Mouse (Mus musculus) forebrain, embryonic 14.5 days (tissue): ENCODE results near the gene Bcl2l15. TPM values are rescaled to one million over a fixed set of nuclear protein-coding genes. Genes with fewer than 3 reads are reported as not detected.
A peak's percentile ranks its signal among the peaks of the same experiment; 100 is the strongest.

Experiments
- ATAC-seq: fragments of 200-750 bp; cut with Nextera tagmentation; 2 replicates; pipeline ENCODE4 v1.8.0; 2017; ENCODE audit warnings: mild to moderate bottlenecking, moderate library complexity
- DNase-seq: peaks from one replicate; pipeline ENCODE4 v3.0.0-alpha.2; 2015; ENCODE audit warnings: low spot score
- H3K27ac ChIP-seq: fragments of 300-500 bp; sonication (generic); 2 replicates; pipeline ENCODE4 v1.5.1; 2014; ENCODE audit warnings: low read depth, mild to moderate bottlenecking, control low read depth, low read length, moderate library complexity
- H3K27me3 ChIP-seq: fragments of 300-500 bp; sonication (generic); replicated peaks from 2 replicates; pipeline ENCODE4 v1.6.1; 2014; ENCODE audit warnings: low read length, control low read depth, mixed read lengths; ENCODE audit not compliant: control insufficient read depth, insufficient read depth
- H3K36me3 ChIP-seq: fragments of 300-500 bp; sonication (generic); 2 replicates; pipeline ENCODE4 v1.6.1; 2014; ENCODE audit warnings: low read length, control low read depth; ENCODE audit not compliant: control insufficient read depth, insufficient read depth
- H3K4me1 ChIP-seq: fragments of 300-500 bp; sonication (generic); 2 replicates; pipeline ENCODE4 v1.6.1; 2014; ENCODE audit warnings: antibody characterized with exemption, low read length, control low read depth; ENCODE audit not compliant: control insufficient read depth, insufficient read depth
- H3K4me2 ChIP-seq: fragments of 300-500 bp; sonication (generic); 2 replicates; pipeline ENCODE4 v1.6.1; 2014; ENCODE audit warnings: mild to moderate bottlenecking, control low read depth, low read length
- H3K4me3 ChIP-seq: fragments of 300-500 bp; sonication (generic); 2 replicates; pipeline ENCODE4 v1.5.1; 2014; ENCODE audit warnings: low read depth, low read length, control low read depth
- H3K9ac ChIP-seq: fragments of 300-500 bp; sonication (generic); 2 replicates; pipeline ENCODE4 v1.6.1; 2014; ENCODE audit warnings: mild to moderate bottlenecking, low read length, control low read depth, moderate library complexity
- H3K9me3 ChIP-seq: fragments of 300-500 bp; sonication (generic); replicated peaks from 2 replicates; pipeline ENCODE4 v1.6.1; 2016; ENCODE audit warnings: low read length, control low read depth, mixed read lengths; ENCODE audit not compliant: control insufficient read depth
- WGBS: fragments of 180-500 bp; shearing (Covaris S2); extraction: QIAGEN DNeasy Blood & Tissue Kit; methylation state at CpG from one replicate; pipeline ENCODE4 v1.1.7; 2014; 5-methylcytosine and 5-hydroxymethylcytosine counted together
- polyA plus RNA-seq: library from polyadenylated mRNA; unstranded; fragments of >200 nt; fragmentation: Nextera tagmentation; extraction: Ambion mirVana; gene quantifications from 2 replicates; pipeline ENCODE4 v1.2.1, GENCODE M21; 2014

Gene Bcl2l15
- polyA plus RNA-seq, 1 experiment from 2014 or later = not detected

DNA sequence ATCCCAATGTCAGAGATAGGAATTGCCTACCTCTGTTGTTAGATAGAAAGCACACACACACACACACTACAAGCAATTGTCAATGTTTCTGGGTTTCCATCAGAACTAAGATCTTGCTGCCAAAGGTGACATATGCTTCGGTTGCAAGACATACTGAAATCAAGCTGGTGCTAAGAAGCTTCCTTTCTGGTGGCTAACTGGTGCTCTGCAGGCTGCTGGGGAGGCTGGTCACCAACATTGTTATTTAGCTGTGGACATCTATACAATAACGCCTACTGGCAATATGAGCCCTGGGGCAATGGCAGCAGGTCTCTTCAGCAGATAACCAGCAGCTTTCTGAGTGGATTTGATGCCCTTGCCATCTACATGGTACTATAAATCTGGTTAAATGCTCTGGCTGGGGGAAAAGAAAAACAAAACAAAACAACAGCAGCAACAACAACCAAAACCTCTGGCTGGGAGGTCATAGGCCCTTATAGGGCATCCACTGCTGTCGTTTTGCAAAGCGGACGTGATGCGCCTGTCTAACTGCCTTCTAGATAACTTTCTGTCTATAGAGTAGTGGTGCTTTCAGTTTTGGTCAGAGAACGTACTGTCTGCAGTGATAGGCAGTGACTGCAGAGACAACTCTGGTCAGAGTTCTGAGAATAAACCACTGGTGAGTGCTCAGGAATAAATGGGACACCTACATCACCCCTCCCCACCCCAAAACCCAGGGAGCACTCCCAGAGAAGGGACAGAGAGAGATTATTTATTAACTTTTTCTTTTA lies 24.8 kb downstream of the Bcl2l15 start:
- 90% methylated on average over 7 of the region's 7 CpGs for WGBS
- no peaks in the 10 kb centered on the region for H3K4me1 ChIP-seq
- no peaks in the 10 kb centered on the region for H3K9me3 ChIP-seq
- no peaks in the 10 kb centered on the region for H3K27me3 ChIP-seq
- ATAC-seq (no peak), DNase-seq (peak; percentile 1)
- H3K4me3 ChIP-seq = no peak overlapping the region
- no peak overlapping the region for H3K9ac ChIP-seq
- no peaks in the 10 kb centered on the region for H3K36me3 ChIP-seq
- no peak overlapping the region for H3K4me2 ChIP-seq
- no peak overlapping the region for H3K27ac ChIP-seq

DNA sequence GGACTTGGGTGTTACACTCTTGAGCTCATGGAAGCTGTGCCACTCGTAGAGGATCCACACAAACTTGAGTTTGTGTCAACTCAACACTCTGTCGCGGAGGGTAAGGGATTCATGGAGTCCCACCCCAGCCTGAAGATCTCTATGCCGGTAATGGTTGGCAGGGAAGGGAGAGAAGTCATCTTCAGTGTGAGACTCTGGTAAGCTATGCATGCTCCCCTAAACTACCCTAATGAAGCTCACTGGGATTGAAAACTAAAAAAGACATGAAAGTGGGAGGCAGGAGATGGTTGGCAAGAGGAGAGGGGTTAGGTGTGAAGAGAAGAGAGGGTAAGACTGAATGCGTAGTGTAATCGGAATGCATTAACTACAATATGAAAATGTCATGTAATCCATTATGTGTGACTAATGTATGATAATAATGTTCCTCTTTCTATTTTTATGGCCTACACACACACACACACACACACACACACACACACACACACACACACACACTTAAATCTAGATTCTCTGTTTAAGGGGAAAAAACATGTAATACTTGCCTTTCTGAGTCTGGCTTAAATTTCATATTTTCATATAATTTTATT lies 25.7 kb downstream of the Bcl2l15 start:
- H3K9me3 ChIP-seq = no peaks in the 10 kb centered on the region
- H3K9ac ChIP-seq = no peak overlapping the region
- H3K36me3 ChIP-seq = no peaks in the 10 kb centered on the region
- no peaks in the 10 kb centered on the region for H3K27me3 ChIP-seq
- no peak overlapping the region for H3K4me3 ChIP-seq
- no peak for DNase-seq
- no peak overlapping the region for H3K27ac ChIP-seq
- H3K4me2 ChIP-seq = no peak overlapping the region
- no peaks in the 10 kb centered on the region for H3K4me1 ChIP-seq
- 90% methylated on average over 6 of the region's 6 CpGs for WGBS
- ATAC-seq = no peak

DNA sequence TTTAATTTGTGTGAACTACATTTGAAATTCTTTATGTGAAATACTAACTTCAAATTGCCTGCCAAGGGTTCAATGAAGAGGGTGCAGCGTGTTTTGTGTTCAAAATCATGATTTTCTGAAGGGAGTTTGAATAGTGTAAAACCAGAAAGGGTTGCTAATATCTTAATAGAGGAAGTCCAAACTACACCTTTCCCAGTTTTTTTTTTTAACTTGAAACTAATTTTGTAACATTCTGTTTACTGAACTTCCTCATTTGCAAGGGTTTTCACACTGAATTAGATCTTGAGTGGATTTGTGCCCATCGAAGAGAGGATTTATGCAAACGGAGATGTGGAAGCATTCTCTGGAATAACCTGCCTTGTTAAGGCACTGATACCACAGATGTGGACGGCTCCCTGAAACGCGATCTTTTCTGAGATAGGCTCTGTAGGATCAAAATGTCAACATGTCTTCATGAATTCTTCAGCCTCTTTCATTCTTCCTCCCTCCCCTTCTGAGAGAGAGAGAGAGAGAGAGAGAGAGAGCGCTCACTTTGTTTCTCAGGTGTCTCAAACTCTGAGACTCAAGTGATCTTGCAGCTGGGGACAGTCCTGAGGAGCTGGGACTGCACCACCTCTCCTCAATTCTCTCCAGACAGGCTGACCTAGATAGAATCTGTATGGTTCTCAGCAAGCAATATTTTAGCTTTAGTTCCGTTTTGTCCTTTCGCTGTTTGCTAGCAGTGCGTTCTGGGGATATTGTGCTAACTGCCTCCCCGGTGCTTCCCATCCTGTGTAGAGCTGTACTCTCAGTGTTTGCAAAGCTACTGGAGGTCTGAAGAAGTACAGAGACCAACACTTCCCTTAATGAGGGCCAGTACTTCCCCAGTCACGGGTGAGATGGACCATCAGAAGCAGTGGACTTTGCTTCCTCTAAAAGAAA lies 26.7 kb downstream of the Bcl2l15 start, which contains the start of gene Ptpn22:
Gene Ptpn22, plus strand, starts transcription at position 915 of the 921 bp plus-strand sequence.
- Histone ChIP-seq H3K4me3 (no peak within 1 kb of the TSS), H3K27me3 (no peaks in the 10 kb centered on the region), H3K9ac (no peak within 1 kb of the TSS), H3K4me2 (no peak within 1 kb of the TSS), H3K9me3 (no peaks in the 10 kb centered on the region), H3K36me3 (no peaks in the 10 kb centered on the region), H3K4me1 (no peaks in the 10 kb centered on the region), H3K27ac (no peak within 1 kb of the TSS)
- WGBS = 76% methylated on average over 12 of the region's 12 CpGs
- DNase-seq = no peak
- ATAC-seq = no peak

DNA sequence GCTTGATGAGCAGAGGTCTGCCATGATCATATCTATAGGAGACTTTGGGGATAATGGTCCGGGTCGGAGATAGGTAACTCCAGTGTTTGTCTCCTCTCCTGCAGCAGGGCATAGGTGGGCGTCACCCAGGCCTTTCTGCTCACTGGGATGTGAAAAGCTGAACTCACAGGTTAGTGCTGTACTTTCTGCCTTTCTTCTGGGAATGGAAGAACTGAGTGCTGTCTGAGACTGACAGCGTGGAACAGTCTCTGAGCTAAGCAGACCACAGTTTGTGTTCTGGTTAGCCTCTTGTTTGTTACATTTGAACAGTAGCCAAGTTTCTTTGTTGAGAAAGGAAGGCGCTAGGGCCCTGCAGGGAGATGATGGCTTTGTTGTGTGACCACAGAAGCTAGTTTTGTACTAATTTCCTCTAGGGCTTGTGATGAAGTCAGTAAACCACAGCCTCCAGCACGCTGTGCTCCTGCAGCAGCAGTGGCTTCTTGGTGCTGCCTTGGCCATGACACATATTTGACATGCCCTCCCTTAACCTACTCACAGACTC lies 27.5 kb downstream of the Bcl2l15 start:
- no peak for ATAC-seq
- peak; percentile 52 for DNase-seq

DNA sequence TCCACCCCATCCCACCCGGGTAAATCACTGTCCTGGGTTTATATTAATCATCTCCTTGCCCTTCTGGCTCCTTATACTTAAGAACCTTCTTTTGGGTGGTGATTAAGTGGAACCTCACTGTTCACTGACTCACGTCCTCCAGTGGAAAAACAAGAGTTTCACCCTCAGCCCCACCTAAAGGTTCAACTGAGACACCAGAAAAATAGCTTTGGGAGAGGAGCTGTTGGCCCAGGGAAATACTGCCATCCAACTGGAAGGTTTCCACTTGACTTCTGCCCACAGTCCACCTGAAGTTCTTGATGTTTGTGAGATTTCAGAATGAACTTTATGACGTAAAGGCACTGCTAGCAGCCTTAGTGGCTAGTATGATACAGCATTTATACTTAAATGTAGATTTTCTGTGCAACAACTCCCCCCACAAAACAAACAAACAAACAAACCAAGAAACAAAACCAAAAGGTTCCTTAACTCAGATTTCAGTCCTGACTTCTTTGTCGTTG lies 30.4 kb downstream of the Bcl2l15 start:
- ATAC-seq = no peak
- 88% methylated on average over 4 of the region's 4 CpGs for WGBS
- DNase-seq = no peak
- H3K9me3 ChIP-seq = no peaks in the 10 kb centered on the region
- no peak overlapping the region for H3K27ac ChIP-seq
- no peak overlapping the region for H3K4me2 ChIP-seq
- no peak overlapping the region for H3K9ac ChIP-seq
- H3K4me3 ChIP-seq = no peak overlapping the region
- H3K36me3 ChIP-seq = no peaks in the 10 kb centered on the region
- no peaks in the 10 kb centered on the region for H3K4me1 ChIP-seq
- H3K27me3 ChIP-seq = no peaks in the 10 kb centered on the region

More for the DNA sequence above, 27.5 kb downstream of the Bcl2l15 start:
- no peaks in the 10 kb centered on the region for H3K4me1 ChIP-seq
- H3K27me3 ChIP-seq = no peaks in the 10 kb centered on the region
- H3K9ac ChIP-seq = no peak overlapping the region
- no peak overlapping the region for H3K4me2 ChIP-seq
- WGBS = 60% methylated on average over 6 of the region's 6 CpGs
- no peak overlapping the region for H3K4me3 ChIP-seq
- H3K27ac ChIP-seq = no peak overlapping the region
- no peaks in the 10 kb centered on the region for H3K9me3 ChIP-seq
- no peaks in the 10 kb centered on the region for H3K36me3 ChIP-seq

DNA sequence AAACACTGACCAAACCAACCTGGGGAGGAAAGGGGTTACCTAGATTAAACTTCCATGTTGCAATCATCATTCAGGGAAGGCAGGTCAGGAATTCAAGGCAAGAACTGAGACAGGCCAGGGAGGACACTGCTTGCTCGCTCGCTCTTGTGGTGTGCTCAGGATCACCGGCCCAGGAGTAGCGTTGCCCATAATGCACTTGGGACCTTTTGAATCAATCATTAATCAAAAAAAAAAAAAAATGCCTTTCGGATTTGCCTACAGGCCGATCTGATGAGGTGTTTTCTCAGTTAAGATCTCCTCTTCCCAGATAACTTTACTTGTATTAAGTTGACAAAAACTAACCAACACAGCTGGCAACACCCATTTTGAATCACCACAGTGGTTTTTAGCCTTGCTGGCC lies 31.8 kb downstream of the Bcl2l15 start:
- Histone ChIP-seq H3K4me1 (no peaks in the 10 kb centered on the region), H3K9me3 (no peaks in the 10 kb centered on the region), H3K36me3 (no peaks in the 10 kb centered on the region), H3K27me3 (no peaks in the 10 kb centered on the region), H3K4me2 (no peak overlapping the region), H3K9ac (no peak overlapping the region), H3K4me3 (no peak overlapping the region), H3K27ac (no peak overlapping the region)
- ATAC-seq (no peak), DNase-seq (no peak)
- 96% methylated on average over 6 of the region's 6 CpGs for WGBS

DNA sequence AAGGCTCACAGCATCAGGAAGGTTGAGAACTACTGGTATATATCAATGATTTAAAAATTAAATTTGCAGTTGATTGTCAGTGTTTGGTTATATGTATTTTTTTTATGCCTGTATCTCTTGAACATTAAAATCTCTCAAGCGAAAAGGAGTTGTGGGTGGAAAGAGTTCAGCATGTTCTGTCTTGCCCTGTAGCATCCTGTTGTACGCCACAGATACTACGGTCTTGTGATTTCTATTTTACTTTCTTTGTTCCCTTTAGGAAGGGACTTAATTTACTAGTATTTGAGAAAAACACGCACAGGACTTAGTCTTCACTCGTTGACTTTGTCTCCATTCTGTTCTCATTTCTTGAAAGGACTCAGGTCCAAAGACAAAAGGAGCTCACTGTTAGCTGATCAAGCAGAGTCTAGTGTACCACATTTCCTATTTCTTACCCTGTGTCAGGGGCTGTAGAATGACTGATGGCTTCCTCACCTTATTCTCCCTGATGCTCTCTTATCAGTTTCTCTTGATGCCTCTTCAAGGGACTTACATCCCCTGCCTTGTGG lies 35.1 kb downstream of the Bcl2l15 start:
- H3K4me3 ChIP-seq = no peak overlapping the region
- H3K27me3 ChIP-seq = no peaks in the 10 kb centered on the region
- no peaks in the 10 kb centered on the region for H3K36me3 ChIP-seq
- H3K27ac ChIP-seq = no peak overlapping the region
- DNase-seq = no peak
- H3K4me2 ChIP-seq = no peak overlapping the region
- no peak overlapping the region for H3K9ac ChIP-seq
- ATAC-seq = no peak
- no peaks in the 10 kb centered on the region for H3K9me3 ChIP-seq
- no peaks in the 10 kb centered on the region for H3K4me1 ChIP-seq
- WGBS = 92% methylated on average over 5 of the region's 5 CpGs

DNA sequence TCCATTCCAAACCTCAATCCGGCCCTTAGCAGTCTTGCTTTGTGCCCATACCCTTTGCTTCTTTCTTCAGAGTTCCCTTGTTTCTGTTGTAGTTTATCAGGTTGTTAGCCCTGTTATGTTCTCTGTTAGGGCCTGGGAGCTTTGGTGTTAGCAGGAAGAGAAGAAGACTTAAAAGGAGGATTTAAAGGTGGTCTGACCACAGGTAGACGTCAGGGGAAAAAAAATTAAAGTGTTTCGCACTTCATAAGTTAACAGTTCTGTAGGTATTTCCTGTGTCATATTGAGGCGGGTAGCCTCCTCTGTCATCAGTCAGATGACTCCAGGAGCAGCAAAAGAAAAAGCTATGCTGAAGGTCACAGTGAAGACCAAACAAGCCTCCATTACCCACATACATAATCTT lies 35.6 kb downstream of the Bcl2l15 start:
- H3K9me3 ChIP-seq = no peaks in the 10 kb centered on the region
- H3K4me3 ChIP-seq = no peak overlapping the region
- H3K9ac ChIP-seq = no peak overlapping the region
- DNase-seq (no peak), ATAC-seq (no peak)
- no peak overlapping the region for H3K27ac ChIP-seq
- H3K36me3 ChIP-seq = no peaks in the 10 kb centered on the region
- WGBS = 86% methylated on average over 4 of the region's 4 CpGs
- H3K27me3 ChIP-seq = no peaks in the 10 kb centered on the region
- no peaks in the 10 kb centered on the region for H3K4me1 ChIP-seq
- H3K4me2 ChIP-seq = no peak overlapping the region
